Mouse (Mus musculus): Measurements from ENCODE around the gene Shc1. TPM values are rescaled to one million over a fixed set of nuclear protein-coding genes. Genes with fewer than 3 reads are reported as not detected.

Gene Shc1
- polyA plus RNA-seq, 1 experiment = 65.2 TPM

DNA sequence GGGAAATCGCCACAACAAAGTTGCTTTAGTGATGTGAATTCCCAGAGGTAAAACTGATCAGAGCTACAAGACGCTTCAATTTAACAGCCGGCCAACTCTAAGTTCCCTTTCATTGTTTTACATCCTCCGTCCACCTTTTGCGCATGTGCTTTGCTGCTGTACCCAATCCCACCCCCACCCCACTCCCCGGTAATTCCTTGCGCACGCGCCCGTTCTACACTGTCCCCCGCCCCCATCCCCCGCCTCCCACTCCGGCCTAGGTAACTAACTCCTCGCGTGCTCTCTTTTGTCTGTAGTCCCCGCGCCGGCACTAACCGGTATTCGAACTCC is 438 bp upstream of the Shc1 start:
- WGBS = 1% methylated on average over 20 of the region's 20 CpGs
- Histone ChIP-seq H3K4me1 (ENCODE audit: control insufficient read depth, insufficient read depth, low read length) (peaks cover 3% of the 10 kb centered on the region; the same call in 1 of the 2 replicates), H3K27ac (ENCODE audit: control insufficient read depth, insufficient read depth, low read depth, low read length, poor library complexity) (peak overlapping the region; percentile 57), H3K4me3 (replicated peaks; ENCODE audit: control insufficient read depth, low read depth, low read length) (peak overlapping the region; percentile 90)
- TF ChIP-seq CTCF (IDR thresholded peaks at IDR 0.05; ENCODE audit: control insufficient read depth, insufficient read depth, low read length) (no peak), POLR2A (IDR thresholded peaks at IDR 0.05; ENCODE audit: borderline replicate concordance, control insufficient read depth, low read depth, low read length) (no peak)

DNA sequence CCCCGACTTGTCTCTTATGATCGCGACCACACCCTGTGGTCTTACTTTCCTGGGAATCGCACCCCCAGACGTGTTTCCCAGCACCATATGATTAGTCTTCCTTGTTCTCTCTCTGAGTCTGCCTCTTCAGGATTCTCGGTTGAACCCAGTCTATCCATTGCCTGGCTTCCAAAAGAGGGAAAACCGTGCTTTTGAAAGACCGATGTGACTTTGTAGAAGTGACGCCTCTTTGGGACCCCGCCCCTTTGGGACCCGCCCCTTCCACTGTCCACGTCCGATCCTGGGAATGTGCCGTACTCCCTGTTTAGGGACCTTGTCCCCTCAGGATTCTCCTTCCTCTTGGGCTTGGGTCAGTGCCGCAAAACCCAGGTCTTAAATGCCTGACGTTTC is 613 bp downstream of the Shc1 start:
- Histone ChIP-seq H3K4me3 (replicated peaks; ENCODE audit: control insufficient read depth, low read depth, low read length) (peak overlapping the region; percentile 90), H3K27ac (ENCODE audit: control insufficient read depth, insufficient read depth, low read depth, low read length, poor library complexity) (peak overlapping the region; percentile 88), H3K4me1 (ENCODE audit: control insufficient read depth, insufficient read depth, low read length) (peaks cover 5% of the 10 kb centered on the region; the same call in 1 of the 2 replicates)
- 0% methylated on average over 16 of the region's 16 CpGs for WGBS
- no peak for TF ChIP-seq CTCF (IDR thresholded peaks at IDR 0.05; ENCODE audit: control insufficient read depth, insufficient read depth, low read length)
- no peak for TF ChIP-seq POLR2A (IDR thresholded peaks at IDR 0.05; ENCODE audit: borderline replicate concordance, control insufficient read depth, low read depth, low read length)

DNA sequence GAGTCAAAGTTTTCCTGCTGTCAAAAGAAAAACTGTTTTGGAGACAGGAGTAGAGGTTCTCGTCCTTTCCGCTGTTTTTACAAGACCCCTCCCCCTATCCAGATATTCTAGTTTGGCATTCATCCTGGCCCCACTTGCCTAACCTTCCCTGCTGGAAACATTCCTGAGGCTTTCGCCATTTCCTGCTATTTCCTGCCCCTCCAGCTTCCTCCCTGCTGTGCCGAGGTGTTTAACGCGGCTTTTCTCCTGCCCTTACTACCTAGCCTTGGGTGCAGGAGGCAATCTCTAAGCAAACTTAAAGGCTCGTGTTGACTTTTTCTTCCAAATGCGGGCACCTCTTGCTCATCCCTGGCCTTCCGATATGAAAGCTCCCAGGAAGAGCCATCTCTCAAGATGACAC is 1.3 kb downstream of the Shc1 start:
- H3K4me1 ChIP-seq (ENCODE audit: control insufficient read depth, insufficient read depth, low read length) = peaks cover 5% of the 10 kb centered on the region; the same call in 1 of the 2 replicates
- TF ChIP-seq POLR2A (IDR thresholded peaks at IDR 0.05; ENCODE audit: borderline replicate concordance, control insufficient read depth, low read depth, low read length) (no peak), CTCF (IDR thresholded peaks at IDR 0.05; ENCODE audit: control insufficient read depth, insufficient read depth, low read length) (no peak)
- peak overlapping the region; percentile 88 for H3K27ac ChIP-seq (ENCODE audit: control insufficient read depth, insufficient read depth, low read depth, low read length, poor library complexity)
- WGBS = 12% methylated on average over 9 of the region's 9 CpGs
- H3K4me3 ChIP-seq (replicated peaks; ENCODE audit: control insufficient read depth, low read depth, low read length) = peak overlapping the region; percentile 90

DNA sequence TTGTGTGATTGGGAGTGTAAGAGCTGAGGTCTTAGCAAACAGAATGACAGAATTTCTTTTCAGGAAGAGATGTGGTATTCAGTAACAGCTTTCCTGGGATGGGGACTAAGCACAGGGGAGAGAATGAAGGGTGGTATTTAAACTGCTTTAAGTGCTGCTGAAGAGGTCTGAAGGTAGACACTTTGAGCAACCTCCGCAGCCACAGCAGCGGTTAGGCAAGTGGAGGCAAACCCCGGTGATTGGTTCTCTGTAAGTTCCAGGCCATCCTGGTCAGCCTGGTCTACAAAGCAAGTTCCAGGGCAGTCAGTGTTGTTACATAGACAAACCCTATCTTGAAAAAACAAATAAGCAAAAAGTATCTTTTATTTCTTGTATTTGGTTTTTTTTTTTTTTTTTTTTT is 1.7 kb downstream of the Shc1 start:
- H3K27ac ChIP-seq (ENCODE audit: control insufficient read depth, insufficient read depth, low read depth, low read length, poor library complexity) = peak overlapping the region; percentile 88
- H3K4me1 ChIP-seq (ENCODE audit: control insufficient read depth, insufficient read depth, low read length) = peaks cover 5% of the 10 kb centered on the region; the same call in 1 of the 2 replicates
- TF ChIP-seq CTCF (IDR thresholded peaks at IDR 0.05; ENCODE audit: control insufficient read depth, insufficient read depth, low read length) (no peak), POLR2A (IDR thresholded peaks at IDR 0.05; ENCODE audit: borderline replicate concordance, control insufficient read depth, low read depth, low read length) (no peak)
- whole genome bisulfite sequencing = 35% methylated on average over 3 of the region's 3 CpGs
- peak overlapping the region; percentile 90 for H3K4me3 ChIP-seq (replicated peaks; ENCODE audit: control insufficient read depth, low read depth, low read length)

DNA sequence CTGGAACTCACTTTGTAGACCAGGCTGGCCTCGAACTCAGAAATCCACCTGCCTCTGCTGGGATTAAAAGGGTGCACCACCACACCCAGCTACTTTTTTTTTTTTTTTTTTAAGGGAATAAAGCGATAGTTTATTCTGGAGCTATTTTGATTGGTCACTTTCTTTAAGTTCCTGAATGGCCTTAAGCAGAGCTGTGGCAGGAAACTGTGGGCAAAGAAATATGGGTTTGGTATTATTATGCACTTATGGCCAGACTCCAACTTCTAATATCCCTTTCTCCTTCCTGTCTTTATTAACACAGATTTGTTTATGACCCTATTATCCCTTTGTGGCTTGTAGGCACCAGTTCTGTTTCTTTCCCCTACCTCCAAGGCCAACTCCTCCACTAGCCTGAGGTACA is 2.2 kb downstream of the Shc1 start:
- Histone ChIP-seq H3K4me1 (ENCODE audit: control insufficient read depth, insufficient read depth, low read length) (peaks cover 5% of the 10 kb centered on the region; the same call in 1 of the 2 replicates), H3K4me3 (replicated peaks; ENCODE audit: control insufficient read depth, low read depth, low read length) (no peak overlapping the region), H3K27ac (ENCODE audit: control insufficient read depth, insufficient read depth, low read depth, low read length, poor library complexity) (0 out of 2 replicates have a peak overlapping the region, but pooled peaks have one; percentile 9)
- TF ChIP-seq CTCF (IDR thresholded peaks at IDR 0.05; ENCODE audit: control insufficient read depth, insufficient read depth, low read length) (no peak), POLR2A (IDR thresholded peaks at IDR 0.05; ENCODE audit: borderline replicate concordance, control insufficient read depth, low read depth, low read length) (no peak)
- WGBS = 24% methylated on average over 2 of the region's 2 CpGs

DNA sequence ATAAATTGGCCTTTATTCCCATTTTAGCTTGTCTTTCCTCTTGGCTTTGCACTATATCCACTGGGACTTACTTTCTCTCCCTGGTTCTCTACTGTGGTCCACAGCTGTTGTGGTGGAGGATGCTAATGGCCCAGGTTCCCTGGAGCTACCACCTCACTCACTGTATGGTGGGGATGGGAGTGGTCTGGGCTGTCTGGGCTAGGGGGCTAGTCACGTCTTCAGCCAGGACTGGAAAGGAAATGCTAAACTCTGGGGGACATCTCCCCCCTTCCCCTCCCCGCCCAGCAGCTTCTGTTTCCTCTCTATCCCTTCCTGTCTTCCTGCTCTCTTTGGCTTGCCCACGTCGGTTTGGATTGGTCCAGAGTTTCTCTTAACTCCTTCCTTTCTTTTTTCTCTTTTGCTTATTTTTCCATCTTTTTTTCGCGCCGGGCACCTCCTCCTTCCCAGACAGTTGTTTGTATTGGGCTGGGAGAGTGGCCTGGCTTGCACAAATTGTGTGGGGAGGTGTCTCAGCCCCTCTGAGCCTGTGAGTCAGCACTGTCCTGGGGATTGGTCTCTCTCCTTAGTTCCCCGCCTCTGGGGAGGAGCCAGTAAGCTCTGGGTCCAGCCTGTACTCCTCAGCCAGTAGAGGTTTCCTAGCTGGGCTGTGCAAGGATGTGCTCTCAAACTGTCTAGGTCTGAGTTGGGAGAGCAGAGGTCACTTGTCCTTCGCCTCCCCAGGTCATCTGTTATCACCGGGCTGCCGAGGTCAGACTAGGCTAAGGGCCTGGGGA is 2.9 kb downstream of the Shc1 start:
- WGBS = 16% methylated on average over 11 of the region's 11 CpGs
- peaks cover 5% of the 10 kb centered on the region; the same call in 1 of the 2 replicates for H3K4me1 ChIP-seq (ENCODE audit: control insufficient read depth, insufficient read depth, low read length)
- H3K27ac ChIP-seq (ENCODE audit: control insufficient read depth, insufficient read depth, low read depth, low read length, poor library complexity) = peak overlapping the region; percentile 28; the same call in 1 of the 2 replicates
- H3K4me3 ChIP-seq (replicated peaks; ENCODE audit: control insufficient read depth, low read depth, low read length) = peak overlapping the region; percentile 39
- TF ChIP-seq CTCF (IDR thresholded peaks at IDR 0.05; ENCODE audit: control insufficient read depth, insufficient read depth, low read length) (no peak), POLR2A (IDR thresholded peaks at IDR 0.05; ENCODE audit: borderline replicate concordance, control insufficient read depth, low read depth, low read length) (no peak)

- Histone ChIP-seq H3K27ac (ENCODE audit: control insufficient read depth, insufficient read depth, low read depth, low read length, poor library complexity) (peak overlapping the region; percentile 28; the same call in 1 of the 2 replicates), H3K4me1 (ENCODE audit: control insufficient read depth, insufficient read depth, low read length) (peaks cover 5% of the 10 kb centered on the region; the same call in 1 of the 2 replicates), H3K4me3 (replicated peaks; ENCODE audit: control insufficient read depth, low read depth, low read length) (peak overlapping the region; percentile 34)
- WGBS = 34% methylated on average over 22 of the region's 22 CpGs
- TF ChIP-seq CTCF (IDR thresholded peaks at IDR 0.05; ENCODE audit: control insufficient read depth, insufficient read depth, low read length) = no peak
Observed at GRCm38 (mm10) chr3:89421810-89422473, 3.7 kb downstream of the Shc1 start.

GRCm38 (mm10) chr3:89422556-89423205 is 4.4 kb downstream of the Shc1 start:
- TF ChIP-seq POLR2A (IDR thresholded peaks at IDR 0.05; ENCODE audit: borderline replicate concordance, control insufficient read depth, low read depth, low read length) (no peak), CTCF (IDR thresholded peaks at IDR 0.05; ENCODE audit: control insufficient read depth, insufficient read depth, low read length) (no peak)
- H3K27ac ChIP-seq (ENCODE audit: control insufficient read depth, insufficient read depth, low read depth, low read length, poor library complexity) = 0 out of 2 replicates have a peak overlapping the region, but pooled peaks have one; percentile 18
- no peak overlapping the region for H3K4me3 ChIP-seq (replicated peaks; ENCODE audit: control insufficient read depth, low read depth, low read length)
- peaks cover 5% of the 10 kb centered on the region; the same call in 1 of the 2 replicates for H3K4me1 ChIP-seq (ENCODE audit: control insufficient read depth, insufficient read depth, low read length)
- WGBS = 34% methylated on average over 6 of the region's 6 CpGs

Data from bone marrow, adult 2 months (tissue).